Mouse (Mus musculus) WW6 (cell line): ENCODE measurements at regions not wholly inside any gene's neighbourhood (a gene's known extent, or its start where the extent isn't known, plus 50 kb on each side); places are given as distances from the start of the nearest gene placed in this dataset.

ENCODE experiments used
- DNase-seq: peaks from one replicate; pipeline ENCODE4 v3.0.0-alpha.2; 2013; ENCODE audit warnings: low read depth, low spot score

GRCm38 (mm10) chr8:44094818-44095217 lies 385.0 kb upstream of the Adam34 start:
- no peak for DNase-seq

GRCm38 (mm10) chr8:44093491-44093890 lies 383.6 kb upstream of the Adam34 start:
- DNase-seq: no peak

GRCm38 (mm10) chr8:44082057-44082456 lies 372.2 kb upstream of the Adam34 start:
- no peak for DNase-seq

DNA sequence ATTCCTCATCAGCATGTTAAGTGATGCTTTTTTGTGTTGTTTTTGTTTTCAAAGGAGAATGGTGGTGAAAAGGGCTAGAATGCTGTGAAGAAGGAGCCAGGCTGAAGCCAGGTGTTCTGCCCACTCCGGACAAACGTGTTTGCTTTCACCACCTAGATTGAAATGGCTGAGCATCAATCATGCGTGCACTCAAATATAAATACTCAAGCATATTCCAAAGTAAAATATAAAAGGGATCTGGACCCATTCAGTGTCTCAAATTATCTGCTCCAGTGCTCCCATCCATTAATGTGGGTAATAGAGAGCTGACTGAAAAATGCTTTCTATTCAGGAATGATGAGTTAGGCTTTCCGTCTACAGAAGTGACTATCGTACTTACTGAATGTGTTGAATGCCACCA lies 349.0 kb upstream of the Adam34 start:
- DNase-seq: no peak

DNA sequence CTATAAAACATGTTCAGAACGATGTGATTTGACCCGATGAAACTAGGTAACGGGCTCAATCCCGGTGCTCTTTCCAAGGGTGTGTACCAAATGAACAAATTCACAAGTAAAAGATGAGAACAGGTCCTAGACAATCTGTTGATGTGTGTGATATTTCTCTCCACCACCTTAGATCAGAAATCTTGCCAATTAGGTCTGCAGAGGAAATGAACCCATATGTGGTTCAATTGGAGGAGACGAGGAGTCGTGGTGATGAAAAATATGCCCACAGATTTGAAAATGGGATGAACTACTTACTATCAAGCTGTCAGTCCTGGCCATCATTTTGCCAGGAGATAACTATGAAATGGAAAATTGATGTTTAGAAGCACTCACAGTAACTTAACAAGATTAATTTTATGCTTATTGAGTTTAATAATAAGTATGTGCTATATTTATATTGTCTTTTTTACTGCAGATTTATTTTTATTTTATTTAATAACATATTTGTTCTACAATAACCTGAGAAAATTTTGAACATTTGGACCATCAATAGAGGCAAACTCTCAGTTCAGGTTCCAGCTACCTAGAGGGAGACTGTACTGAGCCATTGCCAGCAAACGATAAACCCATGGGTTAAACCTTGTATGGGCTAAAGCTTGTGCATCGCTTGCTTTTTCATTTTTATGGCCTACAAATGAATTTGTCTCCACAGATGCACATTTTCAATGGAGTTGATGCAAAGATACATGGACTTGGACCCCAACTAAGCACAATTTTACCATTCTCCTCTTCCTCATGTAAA lies 332.9 kb upstream of the Adam34 start:
- DNase-seq: no peak

GRCm38 (mm10) chr8:44034211-44034610 lies 324.4 kb upstream of the Adam34 start:
- no peak for DNase-seq

DNA sequence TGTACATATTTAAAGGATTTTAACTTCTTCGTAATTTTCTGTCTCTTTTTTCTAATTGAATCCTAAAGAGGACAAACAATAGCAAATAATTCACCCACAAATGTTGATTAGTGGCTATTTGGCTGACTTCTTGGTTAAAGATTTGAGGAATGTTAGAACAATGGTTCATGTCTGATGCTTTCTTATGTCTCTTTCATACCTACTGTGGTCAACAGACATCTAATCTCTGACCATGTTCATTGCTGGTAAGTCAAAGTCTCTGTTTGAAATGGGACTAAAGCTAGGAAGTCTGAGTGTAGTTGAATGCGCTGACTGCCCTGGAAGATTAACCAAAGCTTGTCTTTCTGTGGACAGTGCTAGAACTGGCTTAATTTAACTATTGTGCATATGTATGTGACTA lies 321.5 kb upstream of the Adam34 start:
- no peak for DNase-seq

- DNase-seq: no peak
Measured at GRCm38 (mm10) chr8:44030972-44031371, 321.1 kb upstream of the Adam34 start.

DNA sequence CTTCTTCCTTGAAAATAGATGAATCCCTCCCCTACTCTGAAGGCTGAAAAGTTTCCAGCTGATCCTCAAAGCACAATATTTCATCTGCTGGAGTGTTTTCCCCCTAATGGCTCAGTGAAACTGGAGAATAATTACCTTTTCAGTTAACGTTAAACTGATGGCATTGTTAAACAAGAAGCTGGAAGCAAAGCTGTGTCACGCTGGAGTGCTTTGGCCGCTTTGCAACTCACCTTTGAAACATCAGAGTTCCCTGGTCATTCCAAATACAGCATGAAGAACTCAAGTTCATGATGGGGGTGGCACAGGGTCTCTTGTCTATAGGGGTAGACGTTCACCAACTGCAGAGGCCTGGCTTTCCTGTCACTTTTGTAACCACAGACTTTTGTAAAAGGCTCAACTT lies 317.9 kb upstream of the Adam34 start:
- no peak for DNase-seq

- DNase-seq: peak; percentile 1
Measured at GRCm38 (mm10) chr8:44025926-44026325, 316.1 kb upstream of the Adam34 start.

DNA sequence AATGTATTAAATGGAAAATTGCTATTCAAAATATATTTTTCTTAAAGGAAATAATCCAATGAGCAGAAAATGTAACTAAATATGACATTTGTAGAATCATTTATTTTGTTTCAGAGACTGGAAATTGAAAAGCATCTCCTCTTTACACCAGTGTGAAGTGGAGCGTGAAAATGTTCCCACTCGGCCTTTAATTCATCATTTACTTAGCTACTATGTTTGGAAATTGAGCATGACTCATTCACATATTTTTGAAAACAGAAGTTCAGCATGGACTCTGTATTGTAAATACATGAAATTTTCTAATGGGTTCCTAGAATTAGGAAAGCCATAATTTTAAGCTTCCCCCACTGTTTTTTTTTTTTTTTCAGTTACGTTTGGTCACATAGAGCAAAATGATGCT lies 314.2 kb upstream of the Adam34 start:
- no peak for DNase-seq
